Mouse (Mus musculus) R1 (cell line): ENCODE measurements around the gene Rnase12.
A peak's percentile ranks its signal among the peaks of the same experiment; 100 is the strongest.

Source experiments
- DNase-seq: peaks from one replicate; pipeline ENCODE4 v3.0.0-alpha.2; 2018; ENCODE audit warnings: low read depth, low spot score

The Rnase12 gene

GRCm38 (mm10) chr14:51085086-51085485, 27.6 kb upstream of the Rnase12 start:
- DNase-seq, result no peak

GRCm38 (mm10) chr14:51083805-51084204, 26.3 kb upstream of the Rnase12 start:
- DNase-seq, result no peak

- DNase-seq, result peak; percentile 89
Observed at GRCm38 (mm10) chr14:51082599-51083581, 25.4 kb upstream of the Rnase12 start.

GRCm38 (mm10) chr14:51081035-51081434, 23.6 kb upstream of the Rnase12 start:
- DNase-seq, result no peak

- no peak for DNase-seq
Observed at GRCm38 (mm10) chr14:51079180-51079579, 21.7 kb upstream of the Rnase12 start.

GRCm38 (mm10) chr14:51074335-51074734, 16.9 kb upstream of the Rnase12 start, which contains the start of gene Olfr750:
Gene Olfr750 (minus strand): TSS chr14:51074435.
- DNase-seq, result no peak

GRCm38 (mm10) chr14:51069617-51070016, 12.2 kb upstream of the Rnase12 start:
- peak; percentile 95 for DNase-seq

- no peak for DNase-seq
Observed at GRCm38 (mm10) chr14:51068956-51069355, 11.5 kb upstream of the Rnase12 start.

- DNase-seq, result no peak
Observed at GRCm38 (mm10) chr14:51060761-51061160, 3.3 kb upstream of the Rnase12 start.

GRCm38 (mm10) chr14:51054243-51055237, 2.9 kb downstream of the Rnase12 start:
- DNase-seq, result peak; percentile 36

GRCm38 (mm10) chr14:51053176-51053575, 4.3 kb downstream of the Rnase12 start:
- no peak for DNase-seq

- no peak for DNase-seq
Observed at GRCm38 (mm10) chr14:51051941-51052340, 5.5 kb downstream of the Rnase12 start.

- DNase-seq, result no peak
Observed at GRCm38 (mm10) chr14:51050063-51050462, 7.4 kb downstream of the Rnase12 start, which contains the start of gene Rnase11. Gene Rnase11 (minus strand): TSS chr14:51050163.

- DNase-seq, result no peak
Observed at GRCm38 (mm10) chr14:51047846-51048245, 9.6 kb downstream of the Rnase12 start.

GRCm38 (mm10) chr14:51041769-51042168, 15.7 kb downstream of the Rnase12 start, which contains the start of gene Rnase9:
Gene Rnase9 (minus strand): TSS chr14:51041869.
- DNase-seq, result no peak

- no peak for DNase-seq
Observed at GRCm38 (mm10) chr14:51036214-51036613, 21.2 kb downstream of the Rnase12 start.

GRCm38 (mm10) chr14:51035206-51035605, 22.3 kb downstream of the Rnase12 start:
- no peak for DNase-seq

GRCm38 (mm10) chr14:51027387-51028155, 29.9 kb downstream of the Rnase12 start:
- no peak for DNase-seq

GRCm38 (mm10) chr14:51026391-51027133, 30.9 kb downstream of the Rnase12 start:
- DNase-seq, result peak; percentile 78

GRCm38 (mm10) chr14:51024820-51025219, 32.6 kb downstream of the Rnase12 start:
- DNase-seq, result no peak
